Mouse (Mus musculus) cerebellum, adult 11 months (tissue): ENCODE results near the gene Tyrobp.

Source experiments
- DNase-seq: peaks from one replicate; pipeline ENCODE4 v3.0.0; 2022

Tyrobp gene

GRCm38 (mm10) chr7:30464816-30465300 is 51.3 kb downstream of the Tyrobp start:
- DNase-seq = no peak
